Mouse (Mus musculus) intestine, embryonic 16.5 days (tissue): ENCODE measurements around the gene Rem1. TPM values are rescaled to one million over a fixed set of nuclear protein-coding genes. Genes with fewer than 3 reads are reported as not detected.
"Not testable (repeated sequence)": the region's sequence is repeated elsewhere in the genome, so short reads cannot be mapped to it uniquely, and the experiment has no call there.

Experiments
- ATAC-seq: fragments of 200-750 bp; cut with Nextera tagmentation; 2 replicates; pipeline ENCODE4 v1.8.0; 2017; ENCODE audit warnings: moderate TSS enrichment, moderate library complexity
- H3K27ac ChIP-seq: fragments of 300-500 bp; sonication (generic); 2 replicates; pipeline ENCODE4 v1.5.1; 2014; ENCODE audit warnings: mild to moderate bottlenecking, low read length
- H3K27me3 ChIP-seq: fragments of 300-500 bp; sonication (generic); replicated peaks from 2 replicates; pipeline ENCODE4 v1.6.1; 2014; ENCODE audit warnings: low read length, control low read depth, mixed read lengths; ENCODE audit not compliant: control insufficient read depth, insufficient read depth
- H3K36me3 ChIP-seq: fragments of 300-500 bp; sonication (generic); 2 replicates; pipeline ENCODE4 v1.6.1; 2014; ENCODE audit warnings: low read length, control low read depth; ENCODE audit not compliant: control insufficient read depth, insufficient read depth
- H3K4me1 ChIP-seq: fragments of 300-500 bp; sonication (generic); 2 replicates; pipeline ENCODE4 v1.6.1; 2014; ENCODE audit warnings: low read length, control low read depth, mixed read lengths; ENCODE audit not compliant: control insufficient read depth, insufficient read depth
- H3K4me2 ChIP-seq: fragments of 300-500 bp; sonication (generic); 2 replicates; pipeline ENCODE4 v1.6.1; 2014; ENCODE audit warnings: low read depth, low read length, control low read depth
- H3K4me3 ChIP-seq: fragments of 300-500 bp; sonication (generic); 2 replicates; pipeline ENCODE4 v1.5.1; 2014; ENCODE audit warnings: mild to moderate bottlenecking, low read length
- H3K9ac ChIP-seq: fragments of 300-500 bp; sonication (generic); 2 replicates; pipeline ENCODE4 v1.6.1; 2014; ENCODE audit warnings: low read depth, low read length
- H3K9me3 ChIP-seq: fragments of 300-500 bp; sonication (generic); 2 replicates; pipeline ENCODE4 v1.6.1; 2016; ENCODE audit warnings: low read length, control low read depth; ENCODE audit not compliant: control insufficient read depth
- WGBS: fragments of 180-500 bp; shearing (Covaris S2); extraction: QIAGEN DNeasy Blood & Tissue Kit; methylation state at CpG from one replicate; pipeline ENCODE4 v1.1.7; 2014; 5-methylcytosine and 5-hydroxymethylcytosine counted together
- polyA plus RNA-seq: library from polyadenylated mRNA; unstranded; fragments of >200 nt; fragmentation: Nextera tagmentation; extraction: Ambion mirVana; gene quantifications from 2 replicates; pipeline ENCODE4 v1.2.1, GENCODE M21; 2015

Rem1 gene
- polyA plus RNA-seq, 1 experiment from 2014 or later: 10.2 TPM

GRCm38 (mm10) chr2:152637381-152637780, 10.6 kb downstream of the Rem1 start:
- WGBS: 77% methylated on average over 4 of the region's 4 CpGs
- H3K36me3 ChIP-seq: no peaks in the 10 kb centered on the region
- H3K9ac ChIP-seq: no peak overlapping the region
- ATAC-seq: no peak
- peaks cover 18% of the 10 kb centered on the region for H3K4me1 ChIP-seq
- 0 out of 2 replicates have a peak, but pooled peaks cover 4% of the 10 kb centered on the region for H3K27me3 ChIP-seq
- H3K27ac ChIP-seq: peak overlapping the region; percentile 69; the same call in 1 of the 2 replicates
- no peak overlapping the region for H3K4me2 ChIP-seq
- H3K4me3 ChIP-seq: no peak overlapping the region
- no peaks in the 10 kb centered on the region for H3K9me3 ChIP-seq

DNA sequence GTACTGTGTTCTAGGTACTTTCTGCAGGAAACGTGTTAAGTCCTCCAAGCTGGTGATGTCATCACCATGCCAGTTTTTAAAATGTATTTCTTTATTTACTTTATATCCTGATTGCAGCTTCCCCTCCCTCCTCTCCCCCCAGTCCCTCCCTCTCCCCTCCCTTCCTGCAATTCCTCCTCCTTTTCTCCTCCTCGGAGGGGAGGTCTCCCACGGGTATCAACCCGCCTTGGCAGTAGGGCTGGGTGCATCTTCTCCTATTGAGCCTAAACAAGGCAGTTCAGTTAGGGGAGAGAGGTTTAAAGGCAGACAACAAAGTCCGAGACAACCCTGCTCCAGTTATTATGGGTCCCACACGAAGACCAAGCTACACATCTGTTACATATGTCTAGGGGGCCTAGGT, 12.1 kb downstream of the Rem1 start:
- no peak overlapping the region for H3K4me2 ChIP-seq
- WGBS: 43% methylated on average over 6 of the region's 6 CpGs
- H3K4me3 ChIP-seq: no peak overlapping the region
- peaks cover 11% of the 10 kb centered on the region; the same call in 1 of the 2 replicates for H3K4me1 ChIP-seq
- H3K9me3 ChIP-seq: no peaks in the 10 kb centered on the region
- H3K36me3 ChIP-seq: no peaks in the 10 kb centered on the region
- H3K9ac ChIP-seq: no peak overlapping the region
- H3K27ac ChIP-seq: peak overlapping the region; percentile 72
- H3K27me3 ChIP-seq: 0 out of 2 replicates have a peak, but pooled peaks cover 4% of the 10 kb centered on the region
- no peak for ATAC-seq

DNA sequence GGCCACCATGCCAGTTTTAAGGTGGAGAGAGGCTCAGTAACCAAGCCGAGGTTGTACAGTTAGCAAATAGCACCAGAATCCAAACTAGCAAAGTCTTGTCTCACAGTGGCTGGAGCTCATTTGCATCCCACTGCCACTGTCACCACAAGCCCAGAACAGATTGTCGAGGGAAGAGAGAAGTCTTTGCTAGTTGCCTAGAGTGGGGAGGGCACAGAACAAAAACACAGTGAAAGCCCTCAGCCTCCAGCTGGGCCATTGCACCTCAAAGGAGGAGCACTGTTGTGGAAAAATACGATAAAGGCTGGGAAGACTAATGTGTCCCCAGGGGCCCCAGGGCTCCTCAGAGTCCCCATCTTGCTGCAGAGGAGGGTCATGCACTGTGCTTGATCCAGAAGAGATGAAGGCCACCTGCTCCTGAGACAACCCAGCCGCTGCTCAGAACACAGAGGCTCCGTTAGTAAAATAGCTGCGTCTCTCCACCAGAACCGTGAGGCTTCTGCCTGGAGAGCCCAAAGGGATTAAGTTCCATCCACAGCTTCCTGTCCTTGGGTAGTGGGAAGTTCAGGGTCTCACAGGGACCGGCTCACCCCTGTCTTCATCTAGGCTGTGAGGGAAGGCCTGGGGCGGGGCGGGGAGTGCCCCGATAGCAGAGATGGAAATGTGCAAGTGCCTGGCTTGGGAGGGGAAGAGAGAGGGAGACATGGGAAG, 12.8 kb downstream of the Rem1 start:
- H3K4me2 ChIP-seq: peak overlapping the region; percentile 6; the same call in 1 of the 2 replicates
- H3K36me3 ChIP-seq: no peaks in the 10 kb centered on the region
- H3K9ac ChIP-seq: no peak overlapping the region
- WGBS: 20% methylated on average over 11 of the region's 11 CpGs
- ATAC-seq: peak; percentile 60
- H3K9me3 ChIP-seq: no peaks in the 10 kb centered on the region
- no peak overlapping the region for H3K4me3 ChIP-seq
- peaks cover 11% of the 10 kb centered on the region; the same call in 1 of the 2 replicates for H3K4me1 ChIP-seq
- H3K27me3 ChIP-seq: 0 out of 2 replicates have a peak, but pooled peaks cover under 1% of the 10 kb centered on the region
- peak overlapping the region; percentile 72 for H3K27ac ChIP-seq

DNA sequence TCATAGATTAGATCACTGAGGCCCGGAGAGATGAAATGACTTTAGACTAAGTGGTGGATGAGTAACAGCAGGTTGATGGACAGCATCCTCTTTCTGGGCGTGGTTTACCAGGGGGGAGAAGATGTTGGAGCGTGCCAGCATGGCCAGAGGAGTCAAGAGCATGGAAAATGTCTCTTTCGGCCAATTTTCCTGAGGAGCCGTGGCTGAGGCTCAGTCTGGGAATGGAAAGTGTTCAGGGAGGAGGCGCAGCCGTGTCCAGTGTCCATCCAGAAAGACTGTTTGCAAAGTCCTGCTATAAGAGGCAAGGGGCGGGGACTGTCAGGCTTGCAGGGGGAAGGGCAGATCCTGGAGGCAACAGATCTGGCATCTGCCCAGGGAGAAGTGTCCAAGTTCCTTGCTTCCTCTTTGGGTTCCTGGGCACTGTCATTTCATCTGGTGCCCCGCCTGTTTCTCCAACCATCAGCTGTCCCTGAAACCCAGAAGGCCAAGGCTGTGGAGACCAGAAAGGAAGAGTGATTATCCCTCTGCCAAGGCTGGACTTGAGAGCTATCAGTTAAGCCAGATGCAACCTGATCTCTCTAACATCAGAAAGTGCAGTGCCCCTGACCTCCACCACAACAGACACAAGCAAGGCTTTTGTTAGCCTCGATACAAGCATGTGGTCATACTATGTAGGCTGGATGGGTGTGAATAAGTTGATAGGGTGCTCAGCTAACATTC, 26.3 kb downstream of the Rem1 start:
- H3K9ac ChIP-seq: no peak overlapping the region
- peak; percentile 24; the same call in 1 of the 2 replicates for ATAC-seq
- H3K9me3 ChIP-seq: no peaks in the 10 kb centered on the region
- WGBS: 50% methylated on average over 10 of the region's 10 CpGs
- peak overlapping the region; percentile 28 for H3K27ac ChIP-seq
- H3K36me3 ChIP-seq: no peaks in the 10 kb centered on the region
- no peaks in the 10 kb centered on the region for H3K27me3 ChIP-seq
- H3K4me2 ChIP-seq: no peak overlapping the region
- no peaks in the 10 kb centered on the region; the same call in 1 of the 2 replicates for H3K4me1 ChIP-seq
- no peak overlapping the region for H3K4me3 ChIP-seq

- ATAC-seq: peak; percentile 29
- Histone ChIP-seq H3K4me3 (no peak overlapping the region), H3K27ac (no peak overlapping the region), H3K36me3 (no peaks in the 10 kb centered on the region), H3K9me3 (no peaks in the 10 kb centered on the region), H3K4me2 (no peak overlapping the region), H3K4me1 (no peaks in the 10 kb centered on the region; the same call in 1 of the 2 replicates), H3K27me3 (no peaks in the 10 kb centered on the region), H3K9ac (no peak overlapping the region)
- 35% methylated on average over 14 of the region's 14 CpGs for WGBS
These were observed 27.3 kb downstream of the Rem1 start for GRCm38 (mm10) chr2:152653874-152654715.

GRCm38 (mm10) chr2:152657398-152657797, 30.6 kb downstream of the Rem1 start:
- Histone ChIP-seq H3K4me3 (no peak overlapping the region), H3K27ac (no peak overlapping the region), H3K9me3 (no peaks in the 10 kb centered on the region), H3K27me3 (no peaks in the 10 kb centered on the region), H3K36me3 (no peaks in the 10 kb centered on the region), H3K4me2 (no peak overlapping the region), H3K4me1 (no peaks in the 10 kb centered on the region; the same call in 1 of the 2 replicates), H3K9ac (no peak overlapping the region)
- ATAC-seq: no peak
- 54% methylated on average over 10 of the region's 10 CpGs for WGBS

DNA sequence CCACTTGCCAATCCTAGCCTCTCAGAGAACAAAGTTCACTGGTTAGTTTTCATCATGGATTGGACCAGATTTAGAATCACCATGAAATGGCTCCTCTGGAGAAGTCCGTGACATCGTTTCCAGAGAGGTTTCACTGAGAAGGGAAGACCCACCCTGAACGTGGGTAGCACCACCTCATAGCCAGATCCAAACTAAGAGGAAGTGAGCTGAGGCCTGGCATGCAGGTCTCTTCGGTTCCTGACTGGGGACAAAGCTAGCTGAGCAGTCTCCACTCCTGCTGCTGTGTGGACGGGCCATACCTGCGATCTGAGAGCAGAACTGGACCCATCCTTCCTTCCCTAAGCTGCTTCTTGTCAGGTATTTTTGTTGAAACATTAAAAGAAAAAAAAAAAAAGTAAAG, 34.4 kb downstream of the Rem1 start:
- Histone ChIP-seq H3K4me3 (no peak overlapping the region), H3K27ac (no peak overlapping the region), H3K4me1 (no peaks in the 10 kb centered on the region), H3K27me3 (no peaks in the 10 kb centered on the region), H3K9me3 (no peaks in the 10 kb centered on the region), H3K4me2 (no peak overlapping the region), H3K36me3 (no peaks in the 10 kb centered on the region), H3K9ac (no peak overlapping the region)
- 77% methylated on average over 6 of the region's 6 CpGs for WGBS
- ATAC-seq: no peak

DNA sequence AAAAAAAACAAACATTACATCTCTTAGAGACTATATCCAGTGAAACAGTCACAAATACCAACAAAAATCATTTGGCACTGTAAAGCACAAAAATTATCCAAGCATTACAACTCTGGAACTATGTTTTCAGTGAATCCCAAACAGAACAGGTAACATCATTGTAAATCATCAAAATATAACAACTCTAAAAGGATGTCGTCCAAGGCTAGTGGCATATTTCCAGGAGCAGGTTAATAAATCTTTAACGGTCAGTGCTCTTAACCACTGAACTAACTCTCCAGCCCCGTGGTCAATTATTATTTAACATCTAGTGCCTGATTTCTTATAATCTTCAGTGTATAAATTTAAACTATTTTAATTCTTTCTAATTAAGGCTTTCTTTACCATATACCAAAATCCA, 39.4 kb downstream of the Rem1 start:
- ATAC-seq, H3K9ac ChIP-seq, H3K4me3 ChIP-seq, H3K27ac ChIP-seq, H3K4me2 ChIP-seq, H3K9me3 ChIP-seq, H3K27me3 ChIP-seq, H3K36me3 ChIP-seq: not testable (repeated sequence)
- H3K4me1 ChIP-seq: peaks cover 11% of the 10 kb centered on the region
- 65% methylated on average over 3 of the region's 3 CpGs for WGBS

DNA sequence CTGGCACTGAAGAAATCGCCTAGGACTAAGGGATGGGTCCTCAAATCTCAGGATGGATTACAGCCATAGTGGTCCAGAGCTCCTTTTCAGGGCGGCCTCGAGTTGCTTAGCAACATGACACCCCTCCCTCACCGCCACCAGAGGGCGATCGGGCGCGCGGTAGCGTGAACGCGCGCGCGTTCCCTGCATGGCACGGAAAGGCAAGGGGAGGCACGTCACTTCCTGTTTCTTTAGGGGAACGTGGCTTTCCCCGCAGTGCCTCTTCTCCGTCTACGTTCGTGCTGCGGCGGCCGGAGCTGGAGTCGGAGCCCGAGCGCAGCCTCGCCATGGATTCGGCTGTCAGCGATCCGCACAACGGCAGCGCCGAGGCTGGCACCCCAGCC, 42.5 kb downstream of the Rem1 start, which contains the start of gene H13:
H13 (plus strand) TSS at position 206 of the 383 bp plus-strand sequence.
- Histone ChIP-seq H3K4me3 (peak within 1 kb of the TSS; percentile 93), H3K27me3 (no peaks in the 10 kb centered on the region), H3K36me3 (0 out of 2 replicates have a peak, but pooled peaks cover 4% of the 10 kb centered on the region), H3K9ac (peak within 1 kb of the TSS; percentile 99), H3K4me2 (peak within 1 kb of the TSS; percentile 88), H3K9me3 (no peaks in the 10 kb centered on the region), H3K27ac (peak within 1 kb of the TSS; percentile 94), H3K4me1 (peaks cover 37% of the 10 kb centered on the region)
- ATAC-seq: peak; percentile 75
- under 1% methylated on average over 35 of the region's 35 CpGs for WGBS
